Mouse (Mus musculus) naive thymus-derived CD4-positive, alpha-beta T cell, adult 2 months (primary cell): ENCODE measurements around the gene Tsga10ip.

Experiments
- DNase-seq: peaks from one replicate; pipeline ENCODE4 v3.0.0-alpha.2; 2011; ENCODE audit warnings: low read depth

Gene Tsga10ip

DNA sequence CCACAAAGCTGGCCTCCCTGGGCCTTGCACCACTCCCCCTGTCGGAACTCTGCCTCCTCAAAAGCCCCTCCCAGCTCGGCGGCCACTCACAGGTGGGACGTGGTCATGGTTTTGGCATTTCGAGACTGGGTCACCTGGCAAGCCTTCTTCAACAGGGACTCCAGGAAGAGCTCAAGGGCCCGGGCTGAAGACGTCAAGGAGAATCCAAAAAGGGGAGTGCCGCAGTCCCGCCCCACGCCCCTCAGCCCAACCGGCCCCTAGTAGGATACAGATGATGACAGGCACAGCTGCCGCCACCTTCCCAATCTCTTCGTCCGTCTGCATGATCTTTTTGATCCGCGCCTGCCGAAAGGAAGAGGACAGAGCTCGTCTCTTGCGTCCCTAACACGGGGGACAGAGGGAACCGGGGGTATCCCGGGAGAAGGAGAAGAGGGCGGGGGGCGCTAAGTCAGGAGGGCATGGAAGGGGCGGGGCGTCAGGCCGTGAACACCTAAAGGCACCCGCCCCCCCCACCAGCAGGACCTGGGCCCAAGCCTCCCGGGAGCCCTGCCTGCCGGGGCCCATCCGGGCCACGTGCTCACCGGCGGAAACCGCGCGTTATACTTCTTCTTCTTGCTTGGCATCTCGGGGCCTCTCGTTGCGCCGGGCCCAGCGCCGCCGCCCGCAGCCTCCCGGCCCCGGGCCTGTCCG is 21.9 kb upstream of the Tsga10ip start:
- no peak for DNase-seq

DNA sequence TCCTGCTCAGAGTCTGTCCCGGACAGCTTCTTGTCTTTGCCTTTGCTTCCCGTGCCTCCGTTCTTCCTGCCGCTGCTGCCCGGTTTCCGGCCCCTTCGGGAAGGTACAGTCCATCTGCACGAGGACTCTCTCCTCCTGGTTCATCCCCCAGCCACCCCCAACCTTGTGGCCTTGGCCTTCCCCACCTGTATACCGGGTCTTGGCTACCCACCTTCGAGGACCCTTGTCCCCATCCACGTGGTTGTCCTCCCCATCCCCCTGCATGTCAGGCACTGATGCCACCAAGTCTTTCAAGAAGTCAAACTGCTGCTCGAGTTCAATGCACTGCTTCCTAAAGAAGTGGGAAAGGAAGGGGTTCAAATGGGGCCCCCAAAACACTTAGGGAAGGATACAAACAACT is 21.2 kb upstream of the Tsga10ip start:
- no peak for DNase-seq

DNA sequence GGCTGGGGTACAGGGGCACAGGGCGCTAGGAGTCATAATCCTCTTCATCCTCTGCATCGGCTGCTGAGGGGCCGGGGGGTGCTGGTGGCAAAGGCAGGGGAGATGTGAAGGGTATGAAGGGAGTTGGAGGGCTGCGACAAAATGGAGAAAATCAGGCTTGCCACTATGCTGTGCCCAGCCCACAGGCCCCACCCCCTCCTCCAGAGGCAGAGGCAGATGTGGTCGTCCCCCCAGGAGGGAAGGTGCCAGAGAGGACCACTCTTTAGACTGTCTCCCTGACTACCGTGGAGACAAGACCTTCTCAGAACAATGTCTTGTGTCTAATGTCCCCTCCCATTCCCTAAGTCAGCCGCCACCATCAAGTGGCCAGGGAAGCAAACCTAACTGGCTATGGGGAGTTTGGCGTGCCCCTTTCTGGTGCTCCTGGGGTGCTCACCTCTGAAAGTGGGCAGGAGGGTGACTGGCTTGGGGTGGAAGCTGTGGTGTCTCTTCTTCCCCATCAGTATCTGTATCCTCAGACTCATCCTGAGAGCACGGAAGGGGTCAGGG is 20.6 kb upstream of the Tsga10ip start:
- no peak for DNase-seq

DNA sequence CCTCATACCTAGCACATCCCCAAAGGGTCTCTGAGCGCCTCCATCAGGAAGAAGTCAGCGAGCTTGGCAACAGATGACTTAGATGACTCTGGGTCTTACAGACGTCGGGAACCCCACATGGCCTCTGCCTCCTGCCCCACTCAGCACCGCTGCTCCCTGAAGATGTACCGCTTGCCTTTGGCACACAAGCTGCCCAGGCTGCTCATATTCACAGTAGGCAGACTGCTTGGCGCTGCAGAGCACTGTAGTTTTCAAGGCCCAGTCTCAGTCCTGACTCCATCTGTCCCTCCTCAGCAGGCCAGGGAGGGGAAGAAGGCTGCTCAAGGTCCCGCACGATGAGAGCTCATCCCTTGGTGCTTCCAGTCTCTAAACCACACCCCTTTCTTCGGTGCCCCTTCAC is 19.9 kb upstream of the Tsga10ip start:
- no peak for DNase-seq

DNA sequence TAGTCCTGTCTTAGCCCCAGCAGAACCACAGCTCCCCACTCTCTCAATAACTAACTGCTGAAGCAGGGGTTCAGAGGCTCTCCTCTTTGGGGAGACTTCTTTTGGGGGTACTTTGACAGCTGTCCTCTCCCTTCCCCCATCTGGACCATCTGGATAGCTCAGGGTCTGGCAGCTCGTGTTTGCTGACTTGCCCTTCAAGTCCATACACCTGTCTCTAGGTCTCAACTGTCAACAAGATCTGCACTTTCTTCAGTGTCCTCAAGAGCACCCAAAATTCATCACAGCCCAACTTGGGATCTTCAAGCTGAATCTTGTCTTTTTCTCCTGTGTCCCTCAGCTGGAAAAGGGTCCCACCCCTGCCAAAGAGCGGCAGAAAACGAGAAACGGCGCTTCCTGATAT is 19.5 kb upstream of the Tsga10ip start:
- no peak for DNase-seq

DNA sequence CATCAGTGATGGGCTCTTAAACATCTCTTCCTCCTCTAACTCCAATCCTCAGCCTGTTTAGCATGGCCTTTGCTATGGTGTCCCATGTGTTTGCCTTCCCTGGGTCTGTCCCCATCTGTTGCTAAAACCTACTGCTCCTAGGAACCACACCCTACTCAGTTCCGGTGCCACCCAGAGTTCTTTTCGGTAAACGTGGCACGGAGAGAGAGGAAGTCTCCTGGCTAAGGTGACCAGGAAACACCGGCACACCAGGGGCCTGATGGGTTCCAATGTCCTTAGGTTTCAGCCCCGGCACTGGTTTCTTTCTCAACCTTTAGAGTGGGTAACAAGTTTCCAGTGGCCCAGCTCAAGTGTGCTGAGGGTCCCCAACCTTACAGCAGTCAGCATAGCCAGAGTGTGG is 18.3 kb upstream of the Tsga10ip start:
- DNase-seq, result no peak

DNA sequence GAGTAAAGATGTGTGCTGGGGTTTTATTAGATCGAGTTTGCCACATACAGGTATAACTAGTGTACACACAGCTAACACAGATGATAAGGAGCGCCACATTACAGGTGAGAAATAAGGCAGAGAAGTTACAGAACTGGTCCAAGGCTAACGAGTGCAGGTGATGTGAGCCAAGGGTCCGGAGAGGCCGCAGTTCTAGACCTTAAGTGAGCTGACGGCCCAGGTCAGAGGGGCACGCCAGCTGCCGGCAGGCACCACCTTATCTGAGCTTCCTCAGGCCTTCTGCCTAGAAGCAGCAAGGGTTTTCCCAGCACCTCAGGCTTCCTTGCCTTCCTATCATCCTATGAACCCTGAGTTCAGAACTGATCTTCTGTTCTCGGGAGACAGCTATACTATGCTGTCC is 17.3 kb upstream of the Tsga10ip start:
- no peak for DNase-seq

DNA sequence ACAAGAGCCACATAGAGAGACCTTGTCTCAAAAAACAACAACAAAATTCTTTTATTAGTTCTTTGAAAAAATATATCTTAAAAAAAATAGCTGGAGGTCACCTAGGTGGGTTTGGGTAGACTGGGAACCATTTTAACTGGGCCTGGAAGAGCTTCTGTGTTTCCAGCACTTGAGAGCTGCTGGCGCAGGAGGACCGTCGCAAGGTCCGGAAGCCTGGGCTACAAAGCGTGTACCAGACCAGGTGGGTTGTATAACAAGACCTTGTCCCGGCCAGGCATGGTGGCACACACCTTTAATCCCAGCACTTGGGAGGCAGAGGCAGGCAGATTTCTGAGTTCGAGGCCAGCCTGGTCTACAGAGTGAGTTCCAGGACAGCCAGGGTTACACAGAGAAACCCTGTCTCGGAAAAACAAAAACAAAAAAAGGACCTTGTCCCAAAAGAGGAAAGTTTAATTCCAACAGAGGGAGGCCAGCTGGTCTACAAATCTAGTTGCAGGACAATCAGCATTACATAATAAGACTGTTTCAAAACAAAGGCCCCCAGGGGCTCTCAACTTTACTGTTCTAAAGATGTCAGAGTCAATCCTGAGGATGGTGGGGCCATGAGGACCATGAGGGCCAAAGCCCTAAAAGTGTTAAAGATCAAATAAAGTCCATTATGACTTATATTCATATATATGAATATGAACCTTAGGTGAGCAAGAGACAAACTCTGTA is 16.6 kb upstream of the Tsga10ip start:
- no peak for DNase-seq

DNA sequence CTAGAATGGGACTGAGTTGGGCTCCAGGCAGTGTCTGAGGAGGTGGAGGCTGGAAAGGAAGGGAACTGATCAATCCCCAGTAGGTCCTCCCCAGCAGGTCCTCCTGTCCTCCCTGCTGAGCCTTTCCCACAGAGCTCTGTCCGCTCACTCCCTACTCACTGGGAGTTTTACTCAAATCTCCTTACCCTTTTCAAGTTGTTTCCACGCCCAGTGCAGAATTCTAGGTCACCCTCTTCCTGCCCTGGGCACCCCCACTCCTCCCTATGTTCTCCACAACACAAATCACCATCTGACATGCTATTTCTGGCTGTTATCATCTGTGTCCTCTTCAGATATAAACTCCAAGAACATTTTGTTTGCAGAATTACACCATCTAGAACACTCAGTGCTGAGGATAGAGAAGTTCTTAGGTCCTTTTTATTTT is 12.2 kb upstream of the Tsga10ip start:
- no peak for DNase-seq

DNA sequence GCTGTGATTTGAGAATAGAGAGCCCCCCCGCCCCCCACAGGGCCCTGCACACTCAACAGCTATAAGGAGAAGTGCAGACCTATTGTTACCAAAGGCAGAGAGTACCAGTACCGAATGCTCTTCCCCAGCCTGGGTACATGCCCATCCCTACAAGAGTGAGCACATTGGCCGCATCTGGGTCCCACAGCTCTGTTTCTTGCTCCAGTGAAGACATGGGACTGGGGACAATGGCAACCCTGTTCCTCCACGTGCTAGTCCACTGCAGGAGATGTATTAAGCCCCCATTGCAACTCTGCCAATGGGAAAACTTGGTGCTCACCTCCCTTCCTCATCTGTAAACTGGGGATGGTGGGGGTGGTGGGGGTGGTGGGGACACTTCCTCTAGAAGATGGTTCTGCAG is 11.5 kb upstream of the Tsga10ip start:
- no peak for DNase-seq

DNA sequence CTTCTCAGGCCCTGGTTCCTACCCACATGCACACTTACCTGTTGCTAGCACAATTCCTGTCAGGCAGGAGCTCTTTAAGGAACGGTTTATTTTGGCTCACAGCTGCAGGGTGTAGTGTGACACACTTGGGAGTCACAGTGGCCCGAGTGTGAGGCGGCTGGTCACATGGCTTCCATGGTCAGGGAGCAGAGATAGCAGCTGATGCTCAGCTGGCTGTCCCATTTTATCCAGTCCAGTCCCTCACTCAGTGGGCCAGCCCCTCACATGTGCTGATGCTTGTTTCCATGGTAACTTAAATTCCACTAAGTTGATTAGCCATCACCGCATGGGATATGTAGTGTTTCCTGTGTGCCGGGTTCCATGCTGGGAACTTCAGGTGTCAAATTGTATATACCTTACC is 9.6 kb upstream of the Tsga10ip start:
- no peak for DNase-seq

DNA sequence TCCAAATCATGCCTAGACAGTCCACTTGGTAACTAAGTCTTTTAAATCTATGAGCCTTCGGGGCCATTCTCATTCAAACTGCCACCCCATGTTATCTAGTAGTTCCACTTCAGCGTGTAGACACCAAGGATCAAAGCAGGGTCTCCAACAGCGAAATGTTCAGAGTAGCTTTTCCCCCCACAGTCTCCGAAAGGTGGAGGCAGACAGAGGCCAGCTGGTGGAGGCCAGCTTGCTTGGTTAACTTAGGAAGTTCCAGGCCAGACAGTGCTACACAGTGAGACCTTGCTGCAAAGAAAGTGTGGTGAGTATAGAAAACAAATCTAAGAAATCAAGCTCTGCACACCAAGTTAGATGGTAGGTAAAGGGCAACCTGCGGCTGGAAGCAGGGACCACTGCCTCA is 8.3 kb upstream of the Tsga10ip start:
- DNase-seq, result no peak

DNA sequence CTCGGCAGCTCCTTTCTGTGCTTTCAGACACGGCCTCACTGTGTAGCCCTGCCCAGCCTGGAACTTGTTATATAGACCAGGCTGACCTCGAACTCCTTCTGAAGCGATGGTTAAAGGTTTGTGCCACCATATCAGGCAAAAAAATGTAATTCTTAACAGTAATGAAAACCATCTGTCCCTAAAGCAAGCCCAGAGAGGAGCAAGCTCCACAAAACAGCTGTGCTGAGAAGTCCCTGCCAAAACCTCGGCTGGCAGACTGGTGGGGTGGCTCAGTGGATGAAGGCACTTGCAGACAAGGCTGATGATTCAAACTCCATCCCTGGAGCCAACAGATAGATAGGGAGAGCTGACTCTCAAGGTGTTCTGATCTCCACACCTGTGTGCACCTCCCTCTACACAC is 6.7 kb upstream of the Tsga10ip start:
- no peak for DNase-seq

DNA sequence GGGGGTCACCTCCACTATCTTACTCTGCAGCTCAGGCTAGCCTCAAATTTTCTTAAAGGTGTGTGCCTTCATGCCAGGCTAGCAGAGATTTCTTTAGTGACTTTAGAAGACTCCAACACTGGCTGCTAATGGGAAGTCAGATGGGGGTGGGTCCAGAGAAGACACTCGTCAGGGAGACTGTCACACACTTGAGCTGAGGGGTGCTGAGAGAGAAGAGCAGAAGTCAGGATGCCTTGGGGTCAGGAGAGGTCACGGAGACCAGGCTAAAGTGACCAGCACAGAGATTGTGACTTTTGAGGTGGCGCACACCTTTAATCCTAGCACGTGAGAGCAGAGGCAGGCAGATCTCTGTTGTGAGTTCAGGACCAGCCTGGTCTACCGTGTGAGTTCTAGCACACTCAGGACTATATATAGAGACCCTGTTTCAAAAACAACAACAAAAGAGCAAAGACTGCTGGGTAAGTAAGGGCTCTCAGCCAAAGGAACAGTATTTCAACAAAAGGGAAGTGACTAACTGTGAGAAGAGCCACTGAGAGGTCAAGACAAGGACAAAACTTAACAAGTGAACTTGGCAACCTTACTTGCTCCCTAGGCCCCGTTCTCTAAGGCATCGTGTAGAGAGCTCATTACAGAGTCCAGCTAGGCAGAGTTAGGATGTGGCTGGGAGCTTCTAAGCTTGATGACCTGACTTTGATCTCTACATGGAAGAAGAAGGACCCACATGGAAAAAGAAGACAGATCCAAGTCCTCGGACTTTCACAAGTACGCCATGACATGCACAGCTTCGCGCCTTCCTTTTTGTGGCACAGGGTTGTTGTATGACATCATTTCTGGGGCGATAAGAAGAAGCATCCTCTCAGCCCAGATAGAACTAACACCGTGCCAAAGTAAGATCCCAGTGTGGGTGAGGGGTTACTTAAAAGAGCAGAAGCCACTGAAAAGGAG is 6.0 kb upstream of the Tsga10ip start:
- peak; percentile 78 for DNase-seq

DNA sequence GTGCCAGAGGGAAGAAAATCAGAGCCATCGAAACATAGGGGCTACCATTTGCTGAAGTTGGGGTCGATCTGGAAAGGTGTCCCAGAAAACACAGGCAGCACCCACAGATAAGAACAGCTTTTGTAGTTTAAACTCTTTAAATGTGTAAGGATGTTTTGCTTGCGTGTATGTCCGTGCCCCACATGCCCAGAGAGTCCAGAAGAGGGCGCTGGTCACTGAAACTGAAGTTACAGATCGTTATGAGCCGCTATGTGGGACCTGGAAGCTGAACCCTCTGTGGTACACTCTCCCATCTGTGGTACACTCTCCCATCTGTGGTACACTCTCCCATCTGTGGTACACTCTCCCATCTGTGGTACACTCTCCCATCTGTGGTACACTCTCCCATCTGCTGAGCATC is 4.8 kb upstream of the Tsga10ip start:
- peak; percentile 93 for DNase-seq

DNA sequence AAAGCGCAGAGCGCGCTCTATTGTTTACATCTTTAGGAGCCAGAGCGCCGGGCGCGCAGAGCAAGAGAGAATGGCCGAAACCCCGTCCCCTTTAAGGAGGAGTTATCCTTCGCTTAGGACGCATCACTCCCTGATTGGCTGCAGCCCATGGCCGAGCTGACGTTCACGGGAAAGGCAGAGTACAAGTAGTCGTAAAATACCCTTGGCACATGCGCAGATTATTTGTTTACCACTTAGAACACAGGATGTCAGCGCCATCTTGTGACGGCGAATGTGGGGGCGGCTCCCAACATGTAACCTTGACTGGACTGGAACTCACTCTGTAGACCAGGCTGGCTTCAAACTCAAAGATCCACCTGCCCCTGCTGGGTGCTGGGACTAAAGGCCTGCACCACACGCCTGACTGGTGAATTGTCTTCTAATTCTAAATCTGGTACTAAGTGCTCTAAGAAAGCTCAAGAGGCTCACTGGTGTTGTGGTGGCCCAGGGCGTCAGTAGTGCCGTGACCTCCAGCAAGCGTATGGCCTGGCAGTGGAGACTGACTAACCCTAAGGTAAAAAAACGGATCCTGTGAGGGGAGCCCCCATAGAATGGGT is 4.3 kb upstream of the Tsga10ip start:
- peak; percentile 88 for DNase-seq

DNA sequence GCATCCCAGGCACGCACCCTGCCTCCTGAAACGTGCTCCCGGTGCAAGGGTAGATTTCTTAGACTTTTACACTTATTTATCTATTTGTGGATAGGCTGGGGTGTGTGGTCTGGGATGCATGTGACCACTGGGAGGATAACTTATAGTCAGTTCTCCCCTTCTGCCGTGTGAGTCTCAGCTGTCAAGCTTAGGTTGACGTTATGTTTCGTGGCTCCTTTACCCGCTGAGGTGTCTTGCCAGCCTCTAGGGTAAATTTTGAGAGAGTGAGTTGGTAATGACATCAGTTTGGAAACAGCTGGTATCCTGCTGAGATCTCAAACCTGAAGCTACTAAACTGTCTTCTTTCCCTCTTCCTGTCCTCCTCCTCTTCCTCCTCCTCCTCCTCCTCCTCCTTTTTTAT is 3.6 kb upstream of the Tsga10ip start:
- peak; percentile 87 for DNase-seq

DNA sequence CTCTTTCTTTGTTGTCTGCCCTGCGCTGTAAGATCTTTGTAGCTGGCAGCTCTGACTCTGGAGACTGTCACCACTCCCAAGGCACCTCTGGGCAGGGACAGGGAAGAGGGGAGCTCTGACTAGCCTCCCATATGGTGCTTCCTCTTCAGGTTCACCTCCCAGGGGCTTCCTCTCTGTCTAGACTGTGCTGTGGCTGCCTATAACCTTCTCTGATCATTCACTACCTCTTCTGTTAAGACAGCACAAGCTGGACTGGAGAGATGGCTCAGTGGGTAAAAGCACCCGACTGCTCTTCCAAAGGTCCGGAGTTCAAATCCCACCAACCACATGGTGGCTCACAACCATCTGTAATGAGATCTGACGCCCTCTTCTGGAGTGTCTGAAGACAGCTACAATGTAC is 1.3 kb downstream of the Tsga10ip start:
- peak; percentile 41 for DNase-seq

DNA sequence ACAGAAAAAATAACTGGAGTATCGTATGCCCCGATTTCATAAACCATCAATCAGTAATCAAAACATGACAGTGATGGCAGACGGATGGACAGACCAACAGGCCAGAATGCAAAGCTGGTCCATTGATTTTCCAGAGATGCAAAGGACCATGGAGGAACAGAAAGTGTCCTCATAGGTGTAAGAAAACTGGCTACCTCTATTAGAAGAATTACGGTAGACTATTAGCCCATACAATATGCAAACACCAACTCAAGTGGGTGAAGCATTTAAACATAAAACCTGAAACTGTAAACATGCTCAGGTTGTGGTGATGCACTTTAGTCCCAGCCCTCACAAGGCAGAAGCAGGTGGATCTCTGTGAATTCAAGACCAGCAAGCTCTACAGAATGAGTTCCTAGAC is 7.0 kb downstream of the Tsga10ip start:
- no peak for DNase-seq

DNA sequence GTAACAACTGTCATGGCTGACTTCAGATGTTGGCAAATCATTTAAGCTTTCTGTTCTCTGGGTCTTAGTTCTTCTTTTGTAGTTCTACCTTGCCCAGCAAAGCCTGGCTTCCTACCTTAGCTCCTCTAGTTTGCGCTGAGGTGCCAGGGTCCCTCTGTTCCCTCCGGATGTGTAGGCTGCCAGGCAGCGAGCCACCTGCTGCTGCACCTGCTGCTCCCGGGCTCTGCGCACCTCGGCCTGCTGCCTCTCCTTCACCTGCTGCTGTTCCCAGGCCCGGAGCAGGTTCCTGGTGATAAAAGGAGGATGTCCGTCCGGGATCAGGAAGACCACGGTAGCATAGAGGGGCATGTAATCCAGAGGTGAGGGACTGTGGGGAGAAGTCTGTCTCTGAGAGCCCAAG is 8.2 kb downstream of the Tsga10ip start:
- no peak for DNase-seq

DNA sequence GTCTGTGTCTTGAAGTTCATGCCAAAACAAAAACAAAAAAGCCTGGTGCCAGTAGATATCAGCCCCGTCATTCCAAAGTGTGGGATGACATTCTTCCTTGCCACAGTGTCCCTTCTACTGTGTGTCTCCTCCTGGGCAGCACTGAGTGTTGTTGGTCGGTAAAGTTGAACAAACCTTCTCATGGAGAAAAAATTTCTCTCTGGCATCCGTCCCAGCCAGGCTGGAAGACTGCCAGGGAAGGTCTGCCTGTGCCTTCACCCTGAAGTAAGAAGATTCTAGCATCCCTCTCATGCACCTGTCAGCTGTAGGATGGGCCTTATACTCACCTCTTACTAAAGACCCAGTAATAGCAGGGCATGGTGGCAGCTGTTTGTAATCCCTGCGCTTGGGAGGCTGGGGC is 9.4 kb downstream of the Tsga10ip start:
- no peak for DNase-seq

DNA sequence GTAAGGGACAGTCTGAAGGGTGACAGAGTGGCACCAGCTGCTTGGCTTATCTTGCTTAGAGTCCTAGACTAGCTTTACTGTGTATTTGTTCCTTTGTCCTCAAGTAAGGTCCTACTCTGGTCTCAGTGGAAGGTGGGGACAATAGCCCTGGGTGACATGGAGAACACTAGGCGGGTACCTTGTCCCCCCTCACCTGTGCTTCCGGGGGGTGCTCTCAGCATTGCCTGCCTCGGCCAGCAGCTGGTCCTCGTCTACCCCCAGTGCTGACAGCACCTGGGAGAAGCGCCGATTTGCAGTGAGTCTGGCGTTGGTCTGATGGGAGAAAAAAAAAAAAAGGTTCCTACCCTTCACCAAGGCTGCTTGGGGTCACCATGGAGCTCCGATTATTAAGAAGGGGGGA is 11.9 kb downstream of the Tsga10ip start:
- no peak for DNase-seq
